Mouse (Mus musculus) CH12.LX (cell line): Measurements from ENCODE around the gene Pcyt2. TPM values are rescaled to one million over a fixed set of nuclear protein-coding genes. Genes with fewer than 3 reads are reported as not detected.

Experiments
- DNase-seq: peaks from one replicate; pipeline ENCODE4 v3.0.0-alpha.2; 2013; ENCODE audit errors: extremely low read depth
- H3K27ac ChIP-seq: 2 replicates; pipeline ENCODE4 v1.5.1; 2012; ENCODE audit warnings: low read depth, mild to moderate bottlenecking, control low read depth, moderate library complexity; ENCODE audit not compliant: insufficient read depth
- H3K27me3 ChIP-seq: replicated peaks from 2 replicates; pipeline ENCODE3; 2012; ENCODE audit warnings: inconsistent platforms
- H3K36me3 ChIP-seq, 2 experiments: replicated peaks in 1 of 2; 2 replicates each; pipeline versions ENCODE3 to v1.6.1; 2012; ENCODE audit warnings: inconsistent platforms in 1 of 2, low read length in 1 of 2, mild to moderate bottlenecking in 1 of 2, mixed read lengths in 1 of 2, moderate library complexity in 1 of 2; ENCODE audit not compliant: control insufficient read depth in 1 of 2, insufficient read depth in 1 of 2
- H3K4me1 ChIP-seq, 2 experiments: 2 replicates each; pipeline ENCODE4 v1.6.1; 2012; ENCODE audit warnings: inconsistent platforms in 1 of 2, moderate library complexity in 1 of 2; ENCODE audit not compliant: insufficient read depth in 2 of 2, control insufficient read depth in 1 of 2
- H3K4me2 ChIP-seq: 2 replicates; pipeline ENCODE4 v1.6.1; 2012; ENCODE audit warnings: low read depth, mild to moderate bottlenecking, control low read depth; ENCODE audit not compliant: poor library complexity, insufficient read depth, severe bottlenecking
- H3K4me3 ChIP-seq, 3 experiments: fragments of 150-350 bp in 1 of 3; sonication (generic) in 1 of 3; replicated peaks in 1 of 3; 2 replicates each; pipeline versions ENCODE3 to v1.5.1; 2011 to 2012; ENCODE audit warnings: low read depth in 2 of 3, low read length in 2 of 3, mild to moderate bottlenecking in 2 of 3, moderate library complexity in 2 of 3, control low read depth in 1 of 3, improper control_type of control experiment in 1 of 3, inconsistent platforms in 1 of 3, mixed read lengths in 1 of 3; ENCODE audit not compliant: poor library complexity in 1 of 3
- H3K79me2 ChIP-seq: replicated peaks from 2 replicates; pipeline ENCODE4 v1.6.1; 2012; ENCODE audit warnings: mild to moderate bottlenecking, moderate library complexity; ENCODE audit not compliant: control insufficient read depth, poor library complexity, insufficient read depth, severe bottlenecking; ENCODE audit errors: extremely low read depth
- H3K9ac ChIP-seq: 2 replicates; pipeline ENCODE4 v1.6.1; 2012; ENCODE audit warnings: low read depth, mild to moderate bottlenecking, control low read depth, moderate library complexity; ENCODE audit not compliant: insufficient read depth
- H3K9me3 ChIP-seq: replicated peaks from 2 replicates; pipeline ENCODE3; 2012; ENCODE audit warnings: low read length, inconsistent platforms, mixed read lengths
- CHD1 ChIP-seq: IDR thresholded peaks from 2 replicates; pipeline ENCODE4 v1.6.1; 2012; ENCODE audit warnings: low read depth, low read length, improper control_type of control experiment, inconsistent platforms
- CTCF ChIP-seq, 2 experiments: IDR thresholded peaks in 1 of 2; conservative IDR thresholded peaks in 1 of 2; 2 replicates each; pipeline ENCODE4 v1.5.1; 2011 to 2012; ENCODE audit warnings: low read depth in 2 of 2, low read length in 2 of 2, improper control_type of control experiment in 1 of 2, inconsistent platforms in 1 of 2, mild to moderate bottlenecking in 1 of 2, moderate library complexity in 1 of 2
- ELF1 ChIP-seq: IDR thresholded peaks from 2 replicates; pipeline ENCODE4 v1.6.1; 2014; ENCODE audit warnings: low read depth, mild to moderate bottlenecking, inconsistent platforms, low read length, improper control_type of control experiment
- EP300 ChIP-seq: IDR thresholded peaks from 2 replicates; pipeline ENCODE4 v1.6.1; 2011; ENCODE audit warnings: low read length, improper control_type of control experiment
- ETS1 ChIP-seq: conservative IDR thresholded peaks from 2 replicates; pipeline ENCODE4 v1.6.1; 2012; ENCODE audit warnings: low read depth, mild to moderate bottlenecking, inconsistent platforms, low read length, improper control_type of control experiment, moderate library complexity
- GABPA ChIP-seq: IDR thresholded peaks from 2 replicates; pipeline ENCODE4 v1.6.1; 2012; ENCODE audit warnings: low read depth, low read length, improper control_type of control experiment, inconsistent platforms; ENCODE audit not compliant: insufficient replicate concordance
- HCFC1 ChIP-seq: IDR thresholded peaks from 2 replicates; pipeline ENCODE4 v1.6.1; 2012; ENCODE audit warnings: low read depth, mild to moderate bottlenecking, inconsistent platforms, low read length, improper control_type of control experiment
- JUN ChIP-seq: IDR thresholded peaks from 2 replicates; pipeline ENCODE4 v1.6.1; 2011; ENCODE audit warnings: low read depth, mild to moderate bottlenecking, low read length, improper control_type of control experiment, moderate library complexity; ENCODE audit not compliant: insufficient read depth
- KAT2A ChIP-seq: IDR thresholded peaks from 2 replicates; pipeline ENCODE4 v1.6.1; 2012; ENCODE audit warnings: low read length, improper control_type of control experiment, inconsistent platforms; ENCODE audit not compliant: insufficient replicate concordance
- MAX ChIP-seq: IDR thresholded peaks from 2 replicates; pipeline ENCODE4 v1.6.1; 2011; ENCODE audit warnings: low read length, improper control_type of control experiment
- MAZ ChIP-seq: IDR thresholded peaks from 2 replicates; pipeline ENCODE4 v1.6.1; 2012; ENCODE audit warnings: low read depth, mild to moderate bottlenecking, inconsistent platforms, low read length, improper control_type of control experiment, moderate library complexity
- MXI1 ChIP-seq: IDR thresholded peaks from 2 replicates; pipeline ENCODE4 v1.6.1; 2011; ENCODE audit warnings: mild to moderate bottlenecking, low read depth, low read length, improper control_type of control experiment
- MYC ChIP-seq: IDR thresholded peaks from 2 replicates; pipeline ENCODE4 v1.6.1; 2011; ENCODE audit warnings: low read depth, mild to moderate bottlenecking, improper control_type of control experiment, low read length
- NELFE ChIP-seq: IDR thresholded peaks from 2 replicates; pipeline ENCODE4 v1.6.1; 2011; ENCODE audit warnings: low read depth, low read length, improper control_type of control experiment
- NRF1 ChIP-seq: IDR thresholded peaks from 2 replicates; pipeline ENCODE4 v1.6.1; 2014; ENCODE audit warnings: low read depth, mild to moderate bottlenecking, inconsistent platforms, low read length, improper control_type of control experiment, moderate library complexity
- POLR2A ChIP-seq: IDR thresholded peaks from 2 replicates; pipeline ENCODE4 v1.6.1; 2011; ENCODE audit warnings: low read depth, mild to moderate bottlenecking, improper control_type of control experiment, low read length
- POLR2AphosphoS2 ChIP-seq: IDR thresholded peaks from 2 replicates; pipeline ENCODE4 v1.6.1; 2011; ENCODE audit warnings: low read depth, low read length, improper control_type of control experiment
- RAD21 ChIP-seq: IDR thresholded peaks from 2 replicates; pipeline ENCODE4 v1.6.1; 2011; ENCODE audit warnings: low read depth, mild to moderate bottlenecking, low read length, improper control_type of control experiment, moderate library complexity
- RCOR1 ChIP-seq: conservative IDR thresholded peaks from 2 replicates; pipeline ENCODE4 v1.6.1; 2012; ENCODE audit warnings: low read depth, mild to moderate bottlenecking, inconsistent platforms, low read length, improper control_type of control experiment
- SMC3 ChIP-seq: IDR thresholded peaks from 2 replicates; pipeline ENCODE4 v1.6.1; 2011; ENCODE audit warnings: low read depth, low read length, improper control_type of control experiment
- TBP ChIP-seq: conservative IDR thresholded peaks from 2 replicates; pipeline ENCODE4 v1.6.1; 2011; ENCODE audit warnings: low read depth, low read length, improper control_type of control experiment
- TCF12 ChIP-seq: IDR thresholded peaks from 2 replicates; pipeline ENCODE4 v1.6.1; 2014; ENCODE audit warnings: low read depth, mild to moderate bottlenecking, inconsistent platforms, low read length, improper control_type of control experiment
- UBTF ChIP-seq: IDR thresholded peaks from 2 replicates; pipeline ENCODE4 v1.6.1; 2012; ENCODE audit warnings: low read depth, mild to moderate bottlenecking, inconsistent platforms, low read length, improper control_type of control experiment, moderate library complexity
- USF1 ChIP-seq: IDR thresholded peaks from 2 replicates; pipeline ENCODE4 v1.6.1; 2014; ENCODE audit warnings: low read depth, mild to moderate bottlenecking, inconsistent platforms, low read length, improper control_type of control experiment
- USF2 ChIP-seq: conservative IDR thresholded peaks from 2 replicates; pipeline ENCODE4 v1.6.1; 2011; ENCODE audit warnings: low read depth, low read length, improper control_type of control experiment
- ZC3H11A ChIP-seq: IDR thresholded peaks from 2 replicates; pipeline ENCODE4 v1.6.1; 2012; ENCODE audit warnings: low read depth, mild to moderate bottlenecking, inconsistent platforms, low read length, improper control_type of control experiment
- ZKSCAN1 ChIP-seq: IDR thresholded peaks from 2 replicates; pipeline ENCODE4 v1.6.1; 2012; ENCODE audit warnings: low read depth, inconsistent platforms, low read length, improper control_type of control experiment, borderline replicate concordance
- ZMIZ1 ChIP-seq: IDR thresholded peaks from 2 replicates; pipeline ENCODE4 v1.6.1; 2012; ENCODE audit warnings: low read depth, mild to moderate bottlenecking, inconsistent platforms, low read length, improper control_type of control experiment
- dilution Hi-C: fragments of 300-500 bp; cut with MboI; formaldehyde crosslinking; loops from 2 replicates; pipeline ENCODE4 v1.14.3; 2020; ENCODE audit warnings: low sequenced_read_pairs; ENCODE audit not compliant: extremely low pct_unique_long_range_greater_than_20kb, extremely low pct_ligation_motif_present
- in situ Hi-C: fragments of 300-500 bp; cut with MboI; formaldehyde crosslinking; loops from 3 replicates; pipeline ENCODE4 v1.14.3; 2019; ENCODE audit warnings: low sequenced_read_pairs, low pct_ligation_motif_present, low pct_unique_long_range_greater_than_20kb, mixed read lengths
- polyA plus RNA-seq: library from polyadenylated mRNA; unstranded; fragments of >175 nt; gene quantifications from 2 replicates; pipeline ENCODE4 v1.2.1, GENCODE M21; 2012; ENCODE audit warnings: low read depth; ENCODE audit not compliant: insufficient read length
- total RNA-seq, 2 experiments: library from RNA; depleted of rRNA; stranded (reverse); fragments of 300-350 nt in 1 of 2; fragments of >200 nt in 1 of 2; gene quantifications; 2 replicates each; pipeline ENCODE4 v1.2.3; 2012 to 2014

The Pcyt2 gene
- total and polyA plus RNA-seq, 3 experiments: 154 to 166 (median 155) TPM

DNA sequence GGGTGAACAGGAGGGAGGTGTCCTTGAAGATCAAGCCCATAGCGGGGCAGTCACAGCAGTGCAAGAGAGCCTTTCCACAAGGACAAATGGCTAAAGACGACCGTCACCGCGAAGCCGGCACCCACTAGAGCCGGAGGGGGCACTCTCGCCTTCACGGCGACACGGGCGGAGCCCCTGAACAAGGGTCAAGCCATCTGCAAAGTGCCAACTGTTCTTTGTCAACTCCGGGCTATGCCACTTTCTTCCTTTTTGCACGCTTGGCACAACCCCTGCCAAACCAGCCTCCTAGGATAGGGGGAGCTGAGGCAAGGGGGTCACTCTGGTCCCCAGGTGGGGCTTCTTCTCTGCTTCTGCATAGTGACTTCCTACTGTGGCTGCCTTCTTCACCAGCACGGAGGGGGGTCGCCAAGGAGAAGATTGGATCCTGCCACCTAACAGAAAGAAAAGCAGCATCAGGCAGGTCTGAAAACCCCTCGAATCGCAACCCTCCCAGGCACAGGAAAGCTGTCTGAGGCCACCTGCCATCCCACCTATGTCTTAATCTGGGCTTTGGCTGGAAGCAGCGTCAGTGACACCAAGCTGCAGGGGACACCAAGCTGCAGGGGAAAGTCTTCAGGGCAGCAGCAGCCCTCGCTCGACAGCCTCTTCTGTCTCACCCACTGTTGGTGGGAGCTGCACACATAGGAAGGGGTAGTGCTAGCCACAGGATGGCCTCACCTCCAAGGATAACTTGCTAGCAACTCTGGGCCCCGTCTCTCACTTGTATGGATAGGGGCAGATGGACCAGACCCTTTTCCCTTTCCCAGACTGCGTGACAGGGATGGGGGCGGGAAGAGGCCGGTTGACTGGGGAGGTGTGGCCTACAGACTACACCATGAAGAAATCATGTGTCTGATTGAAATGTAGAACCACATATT is 1.1 kb upstream of the Pcyt2 start:
- Histone ChIP-seq H3K4me2 (no peak overlapping the region), H3K36me3 (peaks cover 60 to 80% of the 10 kb centered on the region in 2 experiments), H3K27ac (no peak overlapping the region)
- DNase-seq: no peak
- dilution Hi-C loops: no loop called here
- TF ChIP-seq MAZ (no peak), ZKSCAN1 (no peak), GABPA (no peak), SMC3 (no peak), KAT2A (no peak), RCOR1 (no peak), NELFE (no peak), USF2 (no peak), ELF1 (no peak), USF1 (no peak), RAD21 (no peak), CHD1 (no peak), CTCF (conservative IDR thresholded peaks at IDR 0.05 in 1 of 2, IDR thresholded peaks at IDR 0.05 in 1 of 2; ENCODE audit: low read depth in 2 of 2, low read length in 2 of 2) (no peak), HCFC1 (no peak), UBTF (no peak), ZMIZ1 (no peak), TBP (no peak)
- TF ChIP-seq, all 38 proteins: peak for 0
- Histone ChIP-seq H3K9ac (no peak overlapping the region), H3K4me1 (peaks cover 8 to 48% of the 10 kb centered on the region in 2 experiments), H3K79me2 (peaks cover 34% of the 10 kb centered on the region), H3K27me3 (no peaks in the 10 kb centered on the region), H3K9me3 (no peaks in the 10 kb centered on the region), H3K4me3 (no peak overlapping the region)
- in situ Hi-C loops: no loop called here

DNA sequence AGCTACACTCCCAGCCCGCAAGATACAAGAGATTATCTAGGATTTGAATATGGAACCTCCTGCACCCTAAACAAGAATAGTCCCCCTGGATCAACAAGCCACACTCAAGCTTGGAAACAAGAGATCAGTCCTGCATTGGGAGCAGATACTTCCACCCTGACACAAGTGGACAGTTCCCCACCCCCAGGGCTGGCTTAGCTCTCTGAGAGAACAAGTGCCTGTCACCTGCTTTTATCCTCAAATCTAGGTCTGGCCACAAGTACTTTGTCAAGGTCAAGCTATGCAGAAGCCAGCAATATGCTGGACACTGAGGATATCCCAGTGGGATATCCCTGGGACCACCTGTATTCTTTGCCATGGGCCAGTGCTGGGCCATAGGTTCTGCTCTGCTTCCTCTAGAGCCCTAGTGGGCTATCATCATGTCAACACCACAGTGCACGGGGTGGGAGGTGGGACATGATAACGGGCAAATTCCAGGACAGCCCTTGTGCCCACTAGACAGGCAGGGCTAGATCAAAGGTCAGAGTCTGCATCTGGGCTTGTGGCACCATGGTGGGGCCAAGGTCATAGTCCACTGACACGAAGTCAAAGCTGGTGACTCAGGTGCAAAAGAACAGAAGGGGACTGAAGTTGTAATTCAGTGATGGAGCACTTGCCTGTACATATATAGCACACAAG is 980 bp downstream of the Pcyt2 start:
- Histone ChIP-seq H3K27me3 (no peaks in the 10 kb centered on the region), H3K9me3 (no peaks in the 10 kb centered on the region), H3K27ac (0 out of 2 replicates have a peak overlapping the region, but pooled peaks have one; percentile 59), H3K9ac (peak overlapping the region; percentile 73), H3K4me3 (peak overlapping the region; percentile 75 to 87 (median 79)), H3K79me2 (peaks cover 22% of the 10 kb centered on the region), H3K36me3 (peaks cover 64 to 80% of the 10 kb centered on the region in 2 experiments), H3K4me1 (peaks cover 8 to 36% of the 10 kb centered on the region in 2 experiments), H3K4me2 (peak overlapping the region; percentile 63)
- dilution Hi-C loops: no loop called here
- DNase-seq: no peak
- TF ChIP-seq JUN: no peak
- no peak for TF ChIP-seq NELFE
- TF ChIP-seq EP300: no peak
- no peak for TF ChIP-seq ETS1
- no peak for TF ChIP-seq TCF12
- TF ChIP-seq TBP: no peak
- TF ChIP-seq ZC3H11A: no peak
- TF ChIP-seq MYC: no peak; the same call in 1 of the 2 replicates
- TF ChIP-seq HCFC1: no peak
- TF ChIP-seq POLR2A: no peak
- TF ChIP-seq MAX: no peak
- TF ChIP-seq RCOR1: no peak
- no peak for TF ChIP-seq SMC3
- TF ChIP-seq NRF1: no peak
- no peak for TF ChIP-seq USF1
- no peak for TF ChIP-seq POLR2AphosphoS2
- no peak for TF ChIP-seq MXI1
- no peak for TF ChIP-seq RAD21
- TF ChIP-seq, all 38 proteins: peak for 0
- in situ Hi-C loops: no loop called here
